Mouse (Mus musculus) heart, embryonic 11.5 days (tissue): ENCODE data around the gene Dock1. TPM values are rescaled to one million over a fixed set of nuclear protein-coding genes. Genes with fewer than 3 reads are reported as not detected.

Experiments used
- ATAC-seq: fragments of 200-750 bp; cut with Nextera tagmentation; replicated peaks from 2 replicates; pipeline ENCODE4 v1.8.0; 2017; ENCODE audit warnings: moderate library complexity; ENCODE audit not compliant: insufficient number of reproducible peaks, low FRiP score, low TSS enrichment
- H3K27ac ChIP-seq: fragments of 300-500 bp; sonication (generic); 2 replicates; pipeline ENCODE4 v1.5.1; 2014; ENCODE audit warnings: mild to moderate bottlenecking, low read depth, low read length
- H3K27me3 ChIP-seq: fragments of 300-500 bp; sonication (generic); 2 replicates; pipeline ENCODE4 v1.6.1; 2014; ENCODE audit warnings: mild to moderate bottlenecking, low read length, mixed read lengths; ENCODE audit not compliant: control insufficient read depth, insufficient read depth
- H3K36me3 ChIP-seq: fragments of 300-500 bp; sonication (generic); 2 replicates; pipeline ENCODE4 v1.6.1; 2014; ENCODE audit warnings: mild to moderate bottlenecking, low read length, moderate library complexity, mixed read lengths; ENCODE audit not compliant: control insufficient read depth, insufficient read depth
- H3K4me1 ChIP-seq: fragments of 300-500 bp; sonication (generic); 2 replicates; pipeline ENCODE4 v1.6.1; 2014; ENCODE audit warnings: low read length; ENCODE audit not compliant: control insufficient read depth, insufficient read depth
- H3K4me2 ChIP-seq: fragments of 300-500 bp; sonication (generic); 2 replicates; pipeline ENCODE4 v1.6.1; 2014; ENCODE audit warnings: mild to moderate bottlenecking, moderate library complexity
- H3K4me3 ChIP-seq: fragments of 300-500 bp; sonication (generic); 2 replicates; pipeline ENCODE4 v1.5.1; 2014; ENCODE audit warnings: low read depth, low read length
- H3K9ac ChIP-seq: fragments of 300-500 bp; sonication (generic); 2 replicates; pipeline ENCODE4 v1.6.1; 2014; ENCODE audit warnings: mild to moderate bottlenecking, low read depth, low read length, moderate library complexity
- H3K9me3 ChIP-seq: fragments of 300-500 bp; sonication (generic); replicated peaks from 2 replicates; pipeline ENCODE4 v1.6.1; 2016; ENCODE audit warnings: low read length; ENCODE audit not compliant: control insufficient read depth
- WGBS: fragments of 180-500 bp; shearing (Covaris S2); extraction: QIAGEN DNeasy Blood & Tissue Kit; methylation state at CpG from one replicate; pipeline ENCODE4 v1.1.7; 2014; ENCODE audit not compliant: insufficient replicate concordance; 5-methylcytosine and 5-hydroxymethylcytosine counted together
- polyA plus RNA-seq: library from polyadenylated mRNA; unstranded; fragments of >200 nt; fragmentation: Nextera tagmentation; extraction: Ambion mirVana; gene quantifications from 2 replicates; pipeline ENCODE4 v1.2.1, GENCODE M21; 2014

The Dock1 gene
- polyA plus RNA-seq, 1 experiment from 2014 or later = 26.0 TPM

DNA sequence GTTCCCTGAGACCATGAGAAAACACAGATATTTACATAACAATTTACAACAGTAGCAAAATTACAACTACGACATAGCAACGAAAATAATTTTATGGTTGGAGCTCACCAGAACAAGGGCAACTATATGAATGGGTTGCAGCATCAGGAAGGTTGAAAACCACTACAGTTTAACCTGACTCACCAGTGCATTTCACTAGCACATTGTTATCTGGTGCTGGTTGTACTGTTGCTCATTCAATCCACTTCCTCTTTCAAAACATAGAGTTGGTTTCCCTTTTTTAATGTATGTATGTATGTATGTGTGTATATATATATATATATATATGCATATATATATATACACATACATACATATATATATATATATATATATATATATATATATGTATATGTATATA, 138.0 kb downstream of the Dock1 start:
- Histone ChIP-seq H3K27me3 (no peaks in the 10 kb centered on the region), H3K36me3 (peaks cover 7% of the 10 kb centered on the region), H3K27ac (no peak overlapping the region), H3K9me3 (no peaks in the 10 kb centered on the region), H3K4me2 (no peak overlapping the region), H3K9ac (no peak overlapping the region), H3K4me3 (no peak overlapping the region), H3K4me1 (no peaks in the 10 kb centered on the region; the same call in 1 of the 2 replicates)
- ATAC-seq = no peak
- 87% methylated on average over 2 of the region's 2 CpGs for WGBS

DNA sequence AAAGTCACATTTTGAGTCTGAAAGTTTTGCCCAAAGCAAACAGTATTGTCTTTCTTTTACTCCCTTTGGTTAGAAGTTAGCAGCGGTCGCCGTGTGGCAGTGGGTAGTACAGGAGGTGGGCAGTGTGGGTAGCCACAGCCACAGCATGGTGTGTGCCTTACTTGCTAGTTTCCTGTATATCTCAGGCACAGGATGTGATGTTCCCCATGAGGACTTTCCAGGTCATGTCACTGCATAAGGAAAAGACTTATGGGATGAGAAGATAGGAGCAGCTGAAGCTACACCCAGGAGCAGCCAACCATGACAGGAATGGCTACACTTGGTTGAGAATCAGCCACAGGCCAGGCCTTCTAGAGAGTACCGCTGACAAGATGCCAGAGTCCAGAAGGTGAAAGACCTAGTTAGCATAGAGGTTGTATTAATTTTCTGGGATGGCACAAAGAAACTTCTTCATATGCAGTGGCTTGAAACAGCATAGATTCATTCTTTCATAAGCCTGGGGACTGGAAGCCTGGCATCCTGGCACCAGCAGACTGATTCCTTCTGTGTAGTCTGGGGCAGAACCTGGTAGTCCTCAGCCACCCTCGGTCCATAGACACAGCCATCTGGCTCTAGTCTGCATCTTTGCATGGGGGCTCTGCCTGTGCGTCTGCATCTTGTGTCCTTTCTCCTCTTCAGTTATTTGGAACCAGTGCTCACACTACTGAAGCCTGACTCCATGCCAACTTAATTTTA, 139.0 kb downstream of the Dock1 start:
- Histone ChIP-seq H3K27me3 (no peaks in the 10 kb centered on the region), H3K9me3 (no peaks in the 10 kb centered on the region), H3K36me3 (peaks cover 5% of the 10 kb centered on the region), H3K9ac (no peak overlapping the region), H3K27ac (no peak overlapping the region), H3K4me1 (no peaks in the 10 kb centered on the region; the same call in 1 of the 2 replicates), H3K4me2 (no peak overlapping the region), H3K4me3 (no peak overlapping the region)
- WGBS = 91% methylated on average over 6 of the region's 6 CpGs
- ATAC-seq = no peak

DNA sequence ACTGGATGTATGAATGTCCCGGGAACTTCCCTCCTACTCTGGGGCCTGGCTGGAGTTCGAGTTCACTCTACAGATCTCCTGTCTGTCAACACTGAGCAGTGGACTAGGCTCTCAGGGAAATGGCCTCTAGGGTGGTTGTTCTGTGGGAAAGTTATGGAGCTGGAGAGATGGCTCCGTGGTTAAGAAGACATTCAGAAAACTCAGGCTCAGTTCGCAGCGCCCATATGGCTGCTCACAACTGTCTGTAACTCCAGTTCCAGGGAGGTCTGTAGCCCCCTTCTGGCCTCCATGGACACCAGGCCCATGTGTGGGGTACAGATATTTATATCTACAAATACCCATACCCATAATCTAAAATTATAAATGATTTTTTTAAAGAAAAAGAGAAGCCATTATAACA, 148.0 kb downstream of the Dock1 start:
- Histone ChIP-seq H3K4me3 (no peak overlapping the region), H3K27me3 (no peaks in the 10 kb centered on the region), H3K9ac (no peak overlapping the region), H3K27ac (no peak overlapping the region), H3K4me1 (no peaks in the 10 kb centered on the region), H3K4me2 (no peak overlapping the region), H3K36me3 (peaks cover 2% of the 10 kb centered on the region; the same call in 1 of the 2 replicates), H3K9me3 (no peaks in the 10 kb centered on the region)
- 93% methylated on average over 5 of the region's 5 CpGs for WGBS
- no peak for ATAC-seq

DNA sequence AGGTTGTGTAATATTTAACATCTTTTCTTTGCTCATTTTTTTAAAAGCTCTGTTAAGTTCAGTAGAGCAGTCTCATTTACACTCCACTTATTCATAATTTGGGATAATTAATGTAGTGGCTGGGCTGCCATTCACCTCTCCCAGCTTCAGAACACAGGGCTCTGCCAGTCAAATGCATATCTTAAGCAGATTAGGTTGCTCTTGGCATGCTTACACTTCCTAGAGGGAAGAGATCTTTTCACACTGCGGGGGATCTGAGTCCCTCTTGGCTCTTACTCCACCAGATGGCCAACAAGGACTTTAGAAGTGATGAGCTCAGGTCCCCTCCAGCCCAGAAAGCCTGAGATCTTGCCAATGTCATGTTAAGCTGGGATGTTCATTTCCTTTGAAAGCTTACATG, 150.8 kb downstream of the Dock1 start:
- no peaks in the 10 kb centered on the region for H3K27me3 ChIP-seq
- no peak overlapping the region for H3K27ac ChIP-seq
- WGBS = 16% methylated on average over 1 of the region's 1 CpGs
- no peaks in the 10 kb centered on the region for H3K4me1 ChIP-seq
- H3K4me2 ChIP-seq = no peak overlapping the region
- no peak overlapping the region for H3K9ac ChIP-seq
- no peak for ATAC-seq
- no peaks in the 10 kb centered on the region for H3K9me3 ChIP-seq
- peaks cover 2% of the 10 kb centered on the region; the same call in 1 of the 2 replicates for H3K36me3 ChIP-seq
- no peak overlapping the region for H3K4me3 ChIP-seq

DNA sequence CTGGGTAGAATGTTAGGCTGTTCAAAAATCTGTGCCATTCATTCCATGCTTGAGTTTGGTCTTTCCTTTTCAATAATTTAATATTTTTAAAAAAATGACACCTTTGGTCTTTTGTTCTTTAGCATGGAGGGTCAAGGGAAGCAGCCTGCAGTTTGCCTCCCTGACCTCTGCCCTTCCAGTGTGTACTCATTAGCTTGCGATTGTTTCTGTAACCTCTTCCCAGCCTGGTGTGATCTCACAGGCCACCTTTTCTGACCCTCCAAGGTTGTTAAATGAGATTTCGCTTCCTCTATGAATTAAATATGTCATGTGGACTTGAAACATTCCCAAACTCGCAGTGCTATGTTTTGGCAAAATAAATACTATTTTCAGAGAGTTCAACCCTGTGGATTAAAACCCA, 151.6 kb downstream of the Dock1 start:
- ATAC-seq = no peak
- Histone ChIP-seq H3K27me3 (no peaks in the 10 kb centered on the region), H3K36me3 (peaks cover 2% of the 10 kb centered on the region; the same call in 1 of the 2 replicates), H3K9me3 (no peaks in the 10 kb centered on the region), H3K4me1 (no peaks in the 10 kb centered on the region), H3K4me3 (no peak overlapping the region), H3K27ac (no peak overlapping the region), H3K4me2 (no peak overlapping the region), H3K9ac (no peak overlapping the region)
- 72% methylated on average over 3 of the region's 3 CpGs for WGBS

DNA sequence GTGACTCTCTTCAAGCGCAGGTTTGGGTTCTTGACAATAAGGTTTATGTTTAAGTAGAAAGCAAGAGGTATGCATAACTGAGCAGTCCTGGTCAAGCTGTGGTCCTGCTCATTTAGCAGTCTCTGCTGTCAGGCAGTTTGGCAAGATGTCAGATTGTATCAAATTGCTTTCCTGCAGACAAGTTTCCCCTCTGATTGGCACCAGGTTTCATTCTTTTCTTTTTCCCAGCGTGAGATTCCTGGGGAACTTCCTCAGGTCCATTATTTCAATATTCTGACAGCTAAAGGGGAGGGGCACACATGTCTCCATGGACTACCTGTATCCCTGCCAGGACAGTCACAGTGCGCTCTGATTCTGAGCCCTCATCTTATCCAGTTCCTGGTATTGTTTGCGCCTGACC, 153.4 kb downstream of the Dock1 start:
- H3K9ac ChIP-seq = no peak overlapping the region
- H3K9me3 ChIP-seq = no peaks in the 10 kb centered on the region
- no peaks in the 10 kb centered on the region for H3K27me3 ChIP-seq
- H3K4me1 ChIP-seq = no peaks in the 10 kb centered on the region
- H3K4me2 ChIP-seq = no peak overlapping the region
- H3K4me3 ChIP-seq = no peak overlapping the region
- H3K27ac ChIP-seq = no peak overlapping the region
- ATAC-seq = no peak
- H3K36me3 ChIP-seq = no peaks in the 10 kb centered on the region
- 85% methylated on average over 4 of the region's 4 CpGs for WGBS

DNA sequence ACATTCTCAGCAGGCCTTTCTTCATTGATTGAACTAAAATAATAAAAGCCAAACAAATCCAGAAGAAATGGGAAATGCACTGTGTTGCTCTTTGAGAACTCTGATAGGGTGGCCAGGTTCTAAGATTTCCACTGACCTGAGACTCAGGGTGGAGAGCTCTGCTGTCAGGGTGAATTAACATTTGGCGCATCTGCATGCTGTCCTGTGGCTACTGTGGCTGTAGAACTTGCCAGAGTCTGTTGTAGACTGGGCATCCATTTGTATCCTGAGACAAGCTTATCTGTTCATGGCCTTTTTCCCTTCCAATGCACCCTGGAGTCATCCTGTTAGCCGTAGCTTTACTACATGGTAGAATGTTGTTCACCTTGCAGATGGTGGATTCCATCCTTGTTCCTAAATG, 169.6 kb downstream of the Dock1 start:
- Histone ChIP-seq H3K9ac (no peak overlapping the region), H3K27me3 (no peaks in the 10 kb centered on the region), H3K4me2 (no peak overlapping the region), H3K27ac (no peak overlapping the region), H3K4me3 (no peak overlapping the region), H3K36me3 (no peaks in the 10 kb centered on the region), H3K9me3 (no peaks in the 10 kb centered on the region), H3K4me1 (no peaks in the 10 kb centered on the region)
- 82% methylated on average over 2 of the region's 2 CpGs for WGBS
- no peak for ATAC-seq

DNA sequence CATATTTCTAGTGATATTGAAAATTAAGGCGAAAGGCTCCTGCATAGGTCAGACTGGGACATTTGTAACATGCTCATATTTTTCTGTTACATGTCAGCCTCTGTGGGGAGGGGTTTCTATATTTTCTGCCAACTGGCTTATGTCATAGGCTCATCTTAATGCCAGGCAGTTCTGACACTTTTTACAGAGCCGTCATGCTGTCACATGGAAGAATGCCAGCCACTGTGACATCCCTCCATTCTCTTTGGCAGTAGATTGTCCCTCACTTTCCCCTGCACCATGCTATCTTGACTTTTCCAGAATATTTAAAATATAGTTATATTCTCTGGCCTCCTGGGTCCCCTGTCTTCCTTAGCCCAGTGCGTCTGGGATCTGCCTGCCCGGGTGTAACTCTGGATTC, 172.3 kb downstream of the Dock1 start:
- H3K27ac ChIP-seq = no peak overlapping the region
- H3K4me3 ChIP-seq = no peak overlapping the region
- no peak overlapping the region for H3K4me2 ChIP-seq
- H3K9me3 ChIP-seq = no peaks in the 10 kb centered on the region
- WGBS = 78% methylated on average over 4 of the region's 4 CpGs
- H3K4me1 ChIP-seq = no peaks in the 10 kb centered on the region
- no peak for ATAC-seq
- H3K36me3 ChIP-seq = no peaks in the 10 kb centered on the region
- H3K27me3 ChIP-seq = no peaks in the 10 kb centered on the region
- H3K9ac ChIP-seq = no peak overlapping the region

DNA sequence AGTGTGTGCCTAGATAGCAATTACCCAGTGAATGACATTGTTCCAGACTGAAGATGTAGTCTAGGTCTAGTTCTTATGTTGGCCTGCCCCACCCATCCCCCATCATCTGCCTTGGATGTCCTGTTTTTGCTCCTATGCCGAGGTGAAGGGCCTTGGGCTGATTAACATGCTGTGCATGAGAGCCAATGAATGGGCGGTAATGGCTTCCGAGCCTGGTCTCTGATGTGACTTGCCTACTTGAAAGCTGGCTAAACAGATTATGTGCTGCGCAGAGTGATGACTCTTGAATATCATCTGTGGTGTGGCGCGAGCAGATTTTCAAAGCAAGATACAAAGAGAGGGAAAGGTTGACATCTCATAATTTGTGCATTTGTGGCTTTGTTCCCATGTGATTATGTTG, 191.5 kb downstream of the Dock1 start:
- Histone ChIP-seq H3K36me3 (no peaks in the 10 kb centered on the region), H3K27ac (no peak overlapping the region), H3K4me1 (no peaks in the 10 kb centered on the region), H3K9me3 (no peaks in the 10 kb centered on the region), H3K9ac (no peak overlapping the region), H3K27me3 (no peaks in the 10 kb centered on the region), H3K4me2 (no peak overlapping the region), H3K4me3 (no peak overlapping the region)
- 85% methylated on average over 6 of the region's 6 CpGs for WGBS
- no peak for ATAC-seq
